Mouse (Mus musculus): ENCODE measurements around the gene Gm5592. TPM values are rescaled to one million over a fixed set of nuclear protein-coding genes. Genes with fewer than 3 reads are reported as not detected.
"Not testable (repeated sequence)": the region's sequence is repeated elsewhere in the genome, so short reads cannot be mapped to it uniquely, and the experiment has no call there.

Gm5592 gene
- not detected in 2 replicates for polyA plus RNA-seq (2012; rRNA removed)

GRCm38 (mm10) chr7:41153541-41153940, at the start of gene Gm5592:
Gm5592 (plus strand) TSS chr7:41153841.
- DNase-seq (ENCODE audit: extremely low spot score in 1 of 2, low spot score in 1 of 2), result not testable (repeated sequence)

- DNase-seq (ENCODE audit: extremely low spot score in 1 of 2, low spot score in 1 of 2), result not testable (repeated sequence)
These were observed 2.2 kb downstream of the Gm5592 start for GRCm38 (mm10) chr7:41155806-41156205.

GRCm38 (mm10) chr7:41157879-41158278, 4.2 kb downstream of the Gm5592 start:
- not testable (repeated sequence) for DNase-seq (ENCODE audit: extremely low spot score in 1 of 2, low spot score in 1 of 2)

GRCm38 (mm10) chr7:41158562-41158961, 4.9 kb downstream of the Gm5592 start:
- DNase-seq (ENCODE audit: extremely low spot score in 1 of 2, low spot score in 1 of 2), result not testable (repeated sequence)

GRCm38 (mm10) chr7:41193671-41194070, 40.0 kb downstream of the Gm5592 start:
- DNase-seq (ENCODE audit: extremely low spot score in 1 of 2, low spot score in 1 of 2), result no peak

Other genes starting within 250 kb of the Gm5592 start
- not detected in 2 replicates for gene 4930433I11Rik, start 166.3 kb upstream of the Gm5592 start, polyA plus RNA-seq (2012; rRNA removed)
- not detected in 2 replicates for gene Gm4884, start 121.1 kb upstream of the Gm5592 start, polyA plus RNA-seq (2012; rRNA removed)
- 8.0 and 8.4 TPM in 2 replicates for gene AI987944, start 239.5 kb downstream of the Gm5592 start, polyA plus RNA-seq (2012; rRNA removed)

Data from frontal cortex, adult 2 months (tissue).